Mouse (Mus musculus): ENCODE results near the gene Prr14.

GRCm38 (mm10) chr7:127422247-127422646, 37.2 kb upstream of the Prr14 start:
- TF ChIP-seq TAL1 (conservative IDR thresholded peaks at IDR 0.05; ENCODE audit: low read depth, low read length): no peak
- no peak for TF ChIP-seq CTCF (IDR thresholded peaks at IDR 0.05; ENCODE audit: low read depth, low read length)
- no peak for TF ChIP-seq POLR2AphosphoS5 (IDR thresholded peaks at IDR 0.05; ENCODE audit: insufficient replicate concordance, low read depth, low read length)
- TF ChIP-seq GATA1 (IDR thresholded peaks at IDR 0.05; ENCODE audit: borderline replicate concordance, low read length): no peak
